Mouse (Mus musculus): ENCODE data around the gene Foxj3.
"Not testable (repeated sequence)": the region's sequence is repeated elsewhere in the genome, so short reads cannot be mapped to it uniquely, and the experiment has no call there.

The Foxj3 gene

DNA sequence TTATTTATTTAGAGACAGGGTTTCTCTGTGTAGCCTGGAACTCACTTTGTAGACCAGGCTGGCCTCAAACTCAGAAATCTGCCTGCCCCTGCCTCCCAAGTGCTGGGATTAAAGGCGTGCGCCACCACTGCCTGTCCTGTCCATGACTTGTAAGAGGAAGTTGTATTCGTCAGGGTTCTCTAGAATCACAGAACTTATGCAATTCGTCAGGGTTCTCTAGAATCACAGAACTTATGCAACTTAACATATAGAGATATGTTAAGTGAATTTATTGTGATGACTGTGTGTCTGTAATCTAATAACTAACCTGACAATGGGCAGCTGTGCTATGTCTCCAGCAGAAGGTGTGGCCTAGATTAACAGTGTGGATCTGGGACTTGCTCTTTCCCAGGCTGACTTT lies at the start of gene Foxj3:
Gene Foxj3 (plus strand): TSS at position 390 of the 400 bp plus-strand sequence.
- DNase-seq (ENCODE audit: low spot score in 2 of 2) = not testable (repeated sequence)

DNA sequence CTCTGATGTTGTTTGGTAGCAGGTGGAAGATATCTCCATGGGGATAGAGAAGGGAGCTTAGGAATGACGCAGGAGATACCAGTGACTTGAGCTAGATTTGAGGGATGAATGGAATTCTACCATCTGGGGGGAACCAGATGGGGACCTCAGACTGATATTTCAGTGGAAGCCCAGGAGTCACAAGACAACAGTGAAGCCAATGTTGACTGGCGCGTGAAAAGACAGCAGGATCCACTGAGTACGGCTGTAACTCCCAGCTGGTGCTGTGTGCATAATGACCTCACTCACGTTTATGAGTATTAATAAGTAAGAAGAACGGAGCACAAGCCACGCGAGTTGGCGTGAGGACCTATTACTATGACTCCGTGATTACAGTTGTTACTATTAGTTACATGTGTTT lies 47.1 kb upstream of the Foxj3 start:
- no peak for DNase-seq (ENCODE audit: low spot score in 2 of 2)

DNA sequence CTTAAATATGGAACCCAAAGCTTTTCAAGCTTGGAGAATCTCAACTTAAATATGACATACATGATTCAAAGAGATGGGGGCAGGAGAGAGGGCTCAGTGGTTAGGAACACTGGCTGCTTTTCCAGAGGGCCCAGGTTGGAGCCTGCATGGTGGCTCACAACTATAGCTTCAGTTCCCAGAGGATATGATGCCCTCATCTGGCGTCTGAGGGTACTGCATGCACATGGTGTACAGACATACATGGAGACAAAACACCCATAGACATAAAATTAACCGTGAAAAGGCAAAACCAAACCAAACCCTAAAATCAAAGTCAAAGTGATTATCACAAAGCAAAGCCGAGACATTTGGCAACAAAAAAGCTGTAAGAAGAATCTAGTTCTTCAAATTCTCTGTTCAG lies 46.0 kb upstream of the Foxj3 start:
- DNase-seq (ENCODE audit: low spot score in 2 of 2) = peak; percentile 63 to 75

DNA sequence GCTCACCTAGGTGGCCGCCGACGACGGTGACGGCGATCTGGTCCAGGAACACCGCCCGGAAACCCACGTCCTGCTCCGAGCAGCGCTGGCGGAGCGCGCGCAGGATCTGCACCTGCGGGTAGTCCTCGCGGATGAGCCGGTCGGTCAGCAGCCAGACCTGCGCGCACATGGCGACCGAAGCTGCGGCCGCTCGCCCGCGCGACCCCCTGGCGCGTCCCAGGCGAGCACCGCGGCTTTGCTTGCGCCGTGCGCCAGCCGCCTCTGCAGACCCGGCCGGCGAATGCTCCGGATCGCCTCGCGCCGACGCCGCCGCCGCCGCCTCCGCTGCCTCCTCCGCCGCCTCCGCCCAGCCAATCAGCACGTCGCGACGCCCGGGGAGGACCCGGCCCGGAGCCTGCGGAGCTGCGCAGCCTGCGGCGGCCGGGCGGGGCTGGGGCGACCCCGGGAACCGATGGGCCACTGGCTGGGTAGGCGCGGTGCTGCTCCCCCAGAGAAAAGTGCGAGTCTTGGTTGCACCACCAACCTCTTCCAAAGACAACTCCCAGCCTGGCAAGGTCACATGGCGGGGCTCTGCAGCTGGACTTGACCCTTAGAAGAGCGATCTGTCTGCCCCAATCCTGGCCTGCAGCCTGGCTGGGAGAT lies 44.4 kb upstream of the Foxj3 start, which contains the start of gene Rimkla:
Gene Rimkla (minus strand): TSS at position 338 of the 642 bp plus-strand sequence.
- DNase-seq (ENCODE audit: low spot score in 2 of 2) = peak; percentile 81 to 84

DNA sequence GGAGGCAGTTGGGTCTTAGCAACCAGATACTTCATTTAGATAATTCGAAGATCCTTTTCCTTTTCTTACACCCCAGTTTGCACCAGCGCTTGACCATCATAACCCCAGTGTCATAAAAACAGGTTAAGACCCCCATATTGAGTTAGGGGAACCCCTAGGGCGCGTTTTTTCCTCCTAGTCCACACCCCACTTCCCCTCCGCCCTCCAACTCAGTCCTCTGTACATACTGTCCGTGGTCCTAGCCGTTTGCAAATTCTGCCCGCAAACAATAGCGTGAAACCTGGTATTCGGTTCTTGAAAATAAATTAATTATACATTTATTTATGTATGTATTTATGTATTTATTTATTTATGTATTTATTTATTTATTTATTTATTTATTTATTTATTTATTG lies 43.9 kb upstream of the Foxj3 start:
- DNase-seq (ENCODE audit: low spot score in 2 of 2) = no peak

DNA sequence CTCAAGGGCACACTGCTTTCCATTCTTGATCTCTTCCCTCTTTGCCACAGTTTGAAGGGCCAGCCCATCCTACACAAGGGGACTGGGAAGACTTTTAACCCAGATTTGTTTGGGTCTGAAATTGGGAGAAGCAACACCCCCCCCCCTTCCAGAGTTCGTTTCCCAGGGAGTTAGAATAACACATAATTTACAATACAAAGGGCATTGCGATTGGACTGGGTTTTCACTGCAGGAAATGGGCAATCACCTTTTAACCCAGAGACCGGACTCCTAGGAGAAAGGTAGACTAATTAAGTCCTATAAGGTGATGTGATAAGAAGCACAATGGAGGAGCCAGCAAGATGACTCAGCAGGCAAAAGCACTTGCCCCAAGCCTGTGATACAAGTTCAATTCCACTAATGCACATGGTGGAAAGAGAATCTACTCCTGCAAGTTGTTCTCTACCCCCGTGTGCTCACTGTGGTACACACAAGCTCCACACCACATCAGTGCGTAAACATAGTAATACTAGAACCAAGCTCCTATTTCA lies 38.4 kb upstream of the Foxj3 start:
- no peak for DNase-seq (ENCODE audit: low spot score in 2 of 2)

DNA sequence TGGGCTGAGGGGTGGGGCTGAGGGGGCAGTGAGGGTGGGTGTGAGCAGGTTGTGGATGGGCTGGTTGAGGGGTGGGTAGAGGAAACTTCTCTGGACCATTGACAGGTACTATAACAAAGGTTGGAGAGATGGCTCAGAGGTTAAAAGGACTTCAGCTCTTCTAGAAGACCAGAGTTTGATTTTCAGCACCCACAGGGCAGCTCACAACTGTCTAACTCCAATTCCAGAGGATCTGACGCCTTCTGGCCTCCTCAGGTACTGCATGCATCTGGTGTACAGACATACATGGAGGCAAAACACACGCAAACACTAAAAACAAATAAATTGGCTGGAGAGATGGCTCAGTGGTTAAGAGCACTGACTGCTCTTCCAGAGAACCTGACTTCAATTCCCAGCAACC lies 25.2 kb upstream of the Foxj3 start:
- DNase-seq (ENCODE audit: low spot score in 2 of 2) = no peak

DNA sequence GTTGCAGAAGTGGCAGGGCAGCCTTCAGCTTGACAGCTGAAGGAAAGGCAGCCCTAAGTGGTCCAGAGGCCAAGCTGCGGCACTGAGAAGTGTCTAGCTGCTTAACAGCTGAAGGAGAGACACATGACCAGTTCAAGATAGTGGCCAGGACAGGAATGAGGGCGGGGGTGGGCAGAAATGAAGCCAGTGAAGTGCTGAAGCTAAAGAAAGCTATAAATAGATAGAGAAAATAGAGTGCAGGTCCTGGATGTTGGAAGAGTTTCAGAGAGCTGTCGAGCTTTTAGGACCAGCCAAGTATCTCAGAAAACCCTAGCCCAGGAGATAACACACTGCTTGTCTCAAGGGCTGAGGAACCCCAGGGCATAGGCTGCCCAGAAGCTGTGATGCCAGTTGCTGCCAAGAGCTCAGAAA lies 24.1 kb upstream of the Foxj3 start:
- DNase-seq (ENCODE audit: low spot score in 2 of 2) = no peak

DNA sequence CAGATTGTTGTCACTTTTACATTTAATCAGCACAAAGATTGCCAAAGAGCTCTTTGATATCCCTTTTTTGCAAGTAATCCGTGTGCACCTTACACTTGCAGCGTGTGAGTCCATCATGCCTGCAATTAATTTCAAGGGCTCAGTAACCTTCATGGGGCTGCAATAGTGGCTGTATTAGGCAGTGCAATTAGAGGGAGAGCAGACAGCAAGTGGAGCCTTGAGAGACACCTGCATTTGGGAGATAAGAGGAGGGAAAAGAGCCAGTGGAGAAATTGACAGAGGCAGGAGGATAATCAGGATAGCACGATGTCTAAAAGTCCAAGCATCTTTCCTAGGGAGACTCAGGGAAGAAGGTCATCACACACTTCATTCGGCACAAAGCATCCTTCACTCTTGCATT lies 13.2 kb upstream of the Foxj3 start:
- no peak for DNase-seq (ENCODE audit: low spot score in 2 of 2)

DNA sequence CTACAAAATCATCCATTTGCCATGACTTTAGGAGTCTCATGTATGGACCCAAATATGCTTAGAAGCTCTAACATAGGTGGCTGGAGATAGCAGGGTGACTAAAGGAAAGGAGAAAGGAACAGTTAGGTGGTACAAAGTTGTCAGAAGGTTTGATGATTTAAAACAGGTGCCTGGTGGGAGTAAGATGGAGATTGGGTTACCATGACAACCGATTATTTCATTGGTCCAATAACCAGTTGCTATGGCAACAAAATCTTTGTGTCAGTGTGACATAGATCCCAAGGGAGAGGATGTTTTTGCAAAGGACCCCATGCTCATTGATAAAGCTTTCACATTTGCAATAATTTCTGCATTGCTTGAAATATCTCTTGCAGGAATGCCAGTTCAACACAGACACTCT lies 12.8 kb upstream of the Foxj3 start:
- DNase-seq (ENCODE audit: low spot score in 2 of 2) = peak in 1 of 2 experiments; percentile 48

DNA sequence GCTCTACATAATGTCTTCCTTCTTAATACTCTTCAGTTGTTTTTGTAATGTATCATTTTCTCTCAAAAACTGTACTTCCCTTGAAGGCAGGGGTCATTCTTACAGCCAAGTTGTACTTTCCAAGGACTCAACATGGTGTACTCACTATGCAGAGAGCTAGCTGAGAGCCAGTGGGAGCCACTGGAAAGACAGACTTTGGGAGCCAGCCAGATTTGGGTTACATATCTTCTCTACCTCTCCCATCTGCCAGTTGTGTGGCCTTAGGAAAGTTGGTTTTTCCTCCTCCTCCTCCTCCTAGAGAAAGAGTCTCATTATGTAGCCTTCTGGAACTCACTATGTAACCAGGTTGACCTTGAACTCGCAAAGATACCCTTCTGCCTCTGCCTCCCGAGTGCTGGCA lies 12.3 kb upstream of the Foxj3 start:
- no peak for DNase-seq (ENCODE audit: low spot score in 2 of 2)

DNA sequence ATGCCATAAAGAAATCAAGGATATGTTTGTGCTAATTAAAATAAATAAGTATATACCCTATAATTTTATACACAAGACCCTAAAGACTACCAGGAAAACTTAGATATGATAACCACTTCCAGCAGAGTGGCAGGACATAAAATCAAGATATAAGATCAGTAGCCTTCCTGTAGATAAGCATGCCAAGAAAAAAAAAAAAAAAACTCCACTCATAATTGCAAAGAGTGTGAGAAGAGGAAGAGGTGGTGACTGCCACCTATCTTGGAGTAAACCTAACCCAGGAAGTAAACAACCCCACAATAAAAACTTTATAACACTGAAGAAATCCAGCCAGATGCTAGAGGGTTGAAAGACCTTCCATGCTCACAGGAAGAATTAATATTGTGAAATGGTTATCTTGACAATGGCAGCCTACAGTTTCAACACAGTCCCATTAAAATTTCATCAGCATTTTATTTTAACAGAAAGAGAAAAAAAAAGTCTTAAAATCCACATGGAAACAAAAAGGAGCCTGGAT lies 10.4 kb upstream of the Foxj3 start:
- DNase-seq (ENCODE audit: low spot score in 2 of 2) = no peak

DNA sequence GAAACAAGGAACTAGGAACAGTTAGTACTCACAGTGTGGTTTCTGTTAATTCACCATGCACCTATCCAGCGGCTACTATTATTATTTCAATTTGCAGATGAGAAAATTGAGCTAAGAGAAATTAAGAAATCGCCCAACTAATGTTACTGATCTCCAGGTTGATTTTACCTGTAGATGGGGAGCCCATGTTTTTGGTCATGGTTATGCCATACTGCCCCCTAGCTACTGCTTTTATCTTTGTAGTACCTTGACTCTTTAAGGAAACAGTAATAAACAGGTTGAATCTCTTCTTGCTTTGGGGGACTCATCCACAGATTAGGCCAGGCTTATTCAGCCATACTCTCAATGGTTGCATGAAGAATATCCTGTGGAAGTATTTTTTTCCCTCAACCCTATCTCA lies 5.0 kb upstream of the Foxj3 start:
- DNase-seq (ENCODE audit: low spot score in 2 of 2) = no peak

DNA sequence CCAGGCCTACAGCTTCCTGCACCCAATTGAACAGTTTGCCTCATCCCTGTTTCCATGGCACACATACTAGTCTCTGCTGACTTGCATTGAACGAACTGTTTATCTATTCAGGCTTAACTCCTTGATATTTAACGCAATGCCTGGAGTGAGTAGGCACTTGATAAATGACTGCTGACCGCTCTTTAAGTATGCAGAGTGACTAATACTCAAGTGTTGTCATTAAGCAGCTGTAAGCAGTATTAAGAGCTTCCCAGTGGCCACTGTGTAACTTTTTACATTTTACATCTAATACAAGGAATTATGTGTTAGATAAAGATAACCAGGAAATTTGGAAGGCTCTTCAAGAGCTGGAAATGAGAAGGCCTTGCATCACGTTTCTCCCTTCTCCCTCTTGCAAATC lies 1.7 kb upstream of the Foxj3 start:
- DNase-seq (ENCODE audit: low spot score in 2 of 2) = no peak

DNA sequence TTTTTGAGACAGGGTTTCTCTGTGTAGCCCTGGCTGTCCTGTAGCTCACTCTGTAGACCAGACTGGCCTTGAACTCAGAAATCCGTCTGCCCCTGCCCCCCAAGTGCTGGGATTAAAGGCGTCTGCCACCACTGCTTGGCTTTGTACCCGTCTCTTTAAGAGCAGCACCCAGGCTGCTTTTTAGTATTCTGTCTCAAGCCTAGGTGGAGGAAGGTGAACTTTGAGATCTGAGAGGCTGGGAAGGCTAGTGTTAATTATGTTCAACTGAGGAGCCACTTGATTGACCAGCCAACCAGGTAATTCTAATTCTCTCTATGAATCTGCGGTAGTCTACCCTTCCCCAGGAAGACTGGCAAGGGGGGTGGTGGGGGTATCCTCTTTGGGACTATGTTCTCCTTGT lies 632 bp downstream of the Foxj3 start:
- no peak for DNase-seq (ENCODE audit: low spot score in 2 of 2)

DNA sequence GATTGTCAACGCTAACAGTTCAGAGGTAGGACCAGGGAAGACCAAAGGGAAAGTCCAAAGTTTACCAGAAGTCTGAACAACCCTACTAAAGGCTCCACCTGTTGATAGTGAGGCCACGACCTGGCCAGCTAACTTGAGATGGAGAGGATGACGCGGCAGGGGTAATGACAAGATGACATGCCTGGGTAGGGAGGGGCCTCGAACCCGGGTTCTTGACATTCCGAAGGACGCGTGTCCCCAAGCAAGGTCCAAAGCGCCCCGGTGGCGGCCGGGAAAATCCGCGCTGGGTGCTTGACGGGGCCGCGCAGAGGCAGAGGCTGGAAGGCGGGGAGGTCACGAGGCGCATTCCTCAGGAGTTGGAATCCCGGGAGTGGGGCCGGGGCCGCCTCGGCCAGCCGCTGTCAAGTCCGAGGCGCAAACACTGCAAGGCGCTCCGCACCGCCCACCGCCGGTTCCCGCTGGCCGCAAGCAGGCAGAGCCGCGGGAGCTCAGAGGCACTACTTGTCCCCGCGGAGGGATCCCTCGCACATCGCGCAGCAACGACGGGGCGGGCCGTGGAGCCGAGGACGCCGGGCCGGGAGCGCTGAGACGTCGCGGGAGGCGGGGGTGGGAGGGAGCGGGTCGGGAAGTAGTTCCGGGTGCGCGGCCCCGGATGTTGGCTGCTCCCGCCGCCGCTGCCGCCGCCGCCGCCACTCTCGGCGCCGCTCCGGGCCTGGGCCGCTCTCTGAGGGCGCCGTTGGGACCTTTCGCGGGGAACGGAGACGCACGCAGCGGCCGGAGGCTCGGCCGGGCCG lies 2.4 kb downstream of the Foxj3 start, which contains the start of gene Frg2f1:
Gene Frg2f1 (minus strand): TSS at position 499 of the 794 bp plus-strand sequence.
- DNase-seq (ENCODE audit: low spot score in 2 of 2) = peak; percentile 96 to 97

DNA sequence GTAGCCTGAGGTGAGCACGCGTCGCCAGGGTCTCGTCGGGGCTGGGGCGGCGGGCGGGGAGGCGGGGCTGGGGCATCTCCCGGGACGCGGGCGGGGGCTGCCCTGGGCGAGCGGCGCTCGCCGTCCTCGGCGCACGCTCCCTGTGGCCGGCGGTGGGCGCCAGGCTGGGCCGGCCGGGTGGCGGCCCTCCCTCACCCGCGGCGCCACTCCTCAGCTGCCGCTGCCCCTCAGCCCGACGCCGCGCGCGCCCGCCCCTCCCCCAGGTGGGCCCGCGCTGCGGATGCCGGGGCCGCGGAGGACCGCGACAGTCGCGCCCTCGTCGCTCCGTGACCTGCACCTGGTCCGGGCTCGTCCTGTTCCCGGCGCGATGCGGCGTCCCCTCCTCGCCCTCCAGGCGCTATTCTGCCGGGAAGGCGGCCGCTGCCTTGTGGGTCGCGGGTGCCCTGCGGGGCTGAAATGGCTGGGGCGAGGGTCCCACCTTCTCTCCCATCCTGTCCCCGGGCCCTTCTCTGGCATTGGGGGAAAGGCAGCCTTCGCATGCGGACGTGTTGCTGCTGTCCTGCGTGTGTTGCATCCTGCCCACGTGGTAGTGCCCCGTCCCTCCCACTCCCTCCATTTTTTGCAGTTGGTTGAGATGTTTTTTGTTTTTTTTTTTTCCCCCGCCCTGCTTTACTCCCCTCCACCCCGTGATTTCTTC lies 3.2 kb downstream of the Foxj3 start:
- peak; percentile 61 to 71 for DNase-seq (ENCODE audit: low spot score in 2 of 2)

DNA sequence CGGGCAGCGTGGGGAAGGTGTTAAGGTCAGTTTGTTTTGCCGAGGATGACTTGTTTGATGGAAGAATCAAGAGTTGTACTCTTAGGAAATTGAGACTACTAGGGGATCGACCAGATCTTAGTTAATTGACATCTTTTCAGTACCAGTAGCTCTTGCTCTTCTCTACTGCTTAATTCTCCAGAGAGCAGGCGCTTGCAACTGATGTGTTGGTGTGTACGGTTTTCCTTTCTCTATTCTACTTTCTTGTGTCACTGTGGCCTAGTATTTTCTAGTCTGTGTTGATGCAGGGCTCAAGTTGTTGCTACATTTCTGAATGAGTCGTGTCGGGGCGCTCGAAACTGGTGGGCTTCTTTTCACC lies 3.7 kb downstream of the Foxj3 start:
- DNase-seq (ENCODE audit: low spot score in 2 of 2) = no peak

DNA sequence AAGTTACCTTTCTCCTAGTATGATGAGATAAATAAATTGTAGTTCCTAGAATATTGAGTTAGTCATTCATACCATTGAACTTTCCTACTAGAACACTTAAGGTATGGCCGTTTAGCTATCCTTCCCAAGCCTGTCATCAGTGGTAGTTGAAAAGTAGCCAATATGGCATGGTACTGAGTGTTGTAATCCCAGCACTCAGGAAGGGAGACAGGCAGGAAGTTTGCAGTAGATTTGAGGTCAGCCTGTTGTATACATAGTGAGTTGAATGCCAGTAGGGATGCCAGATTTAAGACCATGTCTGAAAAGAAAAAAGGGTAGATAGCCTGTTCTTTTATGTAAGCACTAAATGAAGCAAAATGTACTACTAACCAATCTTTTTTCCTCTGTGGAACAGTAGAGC lies 14.1 kb downstream of the Foxj3 start:
- DNase-seq (ENCODE audit: low spot score in 2 of 2) = no peak

DNA sequence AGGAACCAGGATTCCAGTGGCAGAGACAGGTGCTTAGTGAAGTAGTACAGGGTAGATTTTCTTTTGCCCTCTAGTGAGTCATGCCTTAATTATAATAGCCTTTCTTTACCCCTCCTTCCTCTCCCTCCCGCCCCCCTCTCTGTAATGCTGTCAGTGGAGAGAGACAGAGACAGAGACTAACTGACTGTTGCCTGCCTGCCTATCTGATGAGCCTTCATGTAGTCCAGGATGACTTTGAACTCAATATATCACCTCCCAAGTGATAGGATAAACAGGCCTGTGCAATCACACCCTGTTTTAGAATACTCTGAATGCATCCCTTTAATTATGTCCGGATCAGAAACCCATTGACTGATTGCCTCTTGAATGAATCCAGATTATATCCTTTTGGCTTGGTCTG lies 18.7 kb downstream of the Foxj3 start:
- DNase-seq (ENCODE audit: low spot score in 2 of 2) = no peak

DNA sequence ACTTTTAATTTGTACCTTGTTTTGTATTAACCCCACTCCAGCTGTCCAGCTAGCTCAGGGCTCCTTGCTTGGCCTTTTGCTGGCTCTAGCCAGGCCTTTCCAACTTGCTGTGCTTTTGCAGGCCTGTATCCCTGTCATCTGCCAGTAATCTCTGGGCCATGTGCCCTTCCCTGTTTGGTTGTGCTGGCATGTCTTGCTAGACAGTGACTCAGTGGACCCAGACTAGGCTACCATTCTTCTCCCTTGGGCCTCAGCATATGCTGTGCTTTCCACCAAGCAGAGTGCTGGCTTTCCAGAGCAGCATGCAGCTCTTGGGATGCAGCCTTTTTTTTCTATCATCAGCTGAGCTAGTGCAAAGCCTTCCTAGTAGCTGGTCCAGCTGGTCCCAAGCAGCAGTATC lies 26.3 kb downstream of the Foxj3 start:
- no peak for DNase-seq (ENCODE audit: low spot score in 2 of 2)

DNA sequence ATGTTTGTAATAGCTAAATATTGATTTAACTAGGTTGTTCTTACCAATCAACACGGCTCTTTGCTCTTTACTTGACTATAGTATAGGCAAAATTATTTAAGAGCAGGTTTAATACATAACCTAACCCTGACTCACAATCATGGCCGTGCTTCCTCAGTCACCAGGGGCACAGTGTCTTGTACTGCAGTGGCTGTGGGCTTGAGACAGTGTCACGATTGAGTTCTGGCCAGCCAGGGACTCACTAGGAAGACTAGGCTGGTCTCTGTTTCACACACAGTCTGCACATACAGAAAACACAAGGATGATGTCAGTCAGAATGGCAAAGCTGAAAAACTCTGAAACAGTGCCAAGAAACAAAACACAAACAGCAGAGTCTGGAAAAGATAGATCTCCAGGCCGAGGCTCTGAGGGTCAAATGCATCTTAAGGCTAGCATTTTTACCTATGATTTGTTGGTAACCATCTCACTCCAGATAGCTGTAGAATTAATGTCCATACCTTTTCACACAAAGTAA lies 29.6 kb downstream of the Foxj3 start:
- no peak for DNase-seq (ENCODE audit: low spot score in 2 of 2)
